Mouse (Mus musculus) intestine, embryonic 15.5 days (tissue): ENCODE measurements around the gene Tmem30c. TPM values are rescaled to one million over a fixed set of nuclear protein-coding genes. Genes with fewer than 3 reads are reported as not detected.
"Not testable (repeated sequence)": the region's sequence is repeated elsewhere in the genome, so short reads cannot be mapped to it uniquely, and the experiment has no call there.

ENCODE experiments used
- ATAC-seq: fragments of 200-750 bp; cut with Nextera tagmentation; 2 replicates; pipeline ENCODE4 v1.8.0; 2017; ENCODE audit warnings: moderate TSS enrichment, moderate library complexity
- H3K27ac ChIP-seq: fragments of 300-500 bp; sonication (generic); 2 replicates; pipeline ENCODE4 v1.5.1; 2015; ENCODE audit warnings: mild to moderate bottlenecking, inconsistent platforms
- H3K27me3 ChIP-seq: fragments of 300-500 bp; sonication (generic); replicated peaks from 2 replicates; pipeline ENCODE4 v1.6.1; 2015; ENCODE audit warnings: inconsistent platforms
- H3K36me3 ChIP-seq: fragments of 300-500 bp; sonication (generic); 2 replicates; pipeline ENCODE4 v1.6.1; 2015; ENCODE audit warnings: inconsistent platforms
- H3K4me1 ChIP-seq: fragments of 300-500 bp; sonication (generic); replicated peaks from 2 replicates; pipeline ENCODE4 v1.6.1; 2015; ENCODE audit warnings: inconsistent platforms
- H3K4me2 ChIP-seq: fragments of 300-500 bp; sonication (generic); replicated peaks from 2 replicates; pipeline ENCODE4 v1.6.1; 2015; ENCODE audit warnings: mild to moderate bottlenecking, inconsistent platforms
- H3K4me3 ChIP-seq: fragments of 300-500 bp; sonication (generic); replicated peaks from 2 replicates; pipeline ENCODE4 v1.5.1; 2015; ENCODE audit warnings: inconsistent platforms
- H3K9ac ChIP-seq: fragments of 300-500 bp; sonication (generic); 2 replicates; pipeline ENCODE4 v1.6.1; 2015; ENCODE audit warnings: inconsistent platforms
- H3K9me3 ChIP-seq: fragments of 300-500 bp; sonication (generic); 2 replicates; pipeline ENCODE4 v1.6.1; 2016; ENCODE audit warnings: inconsistent platforms
- WGBS: fragments of 180-500 bp; shearing (Covaris S2); methylation state at CpG from one replicate; pipeline ENCODE4 v1.1.7; 2015; 5-methylcytosine and 5-hydroxymethylcytosine counted together
- polyA plus RNA-seq: library from polyadenylated mRNA; unstranded; fragments of >200 nt; fragmentation: Nextera tagmentation; extraction: Ambion mirVana; gene quantifications from 2 replicates; pipeline ENCODE4 v1.2.1, GENCODE M21; 2015

Tmem30c gene
- polyA plus RNA-seq, 1 experiment from 2014 or later: not detected

- Histone ChIP-seq H3K4me2 (no peak overlapping the region), H3K4me1 (no peaks in the 10 kb centered on the region), H3K36me3 (no peaks in the 10 kb centered on the region), H3K9me3 (no peaks in the 10 kb centered on the region), H3K4me3 (no peak overlapping the region), H3K27ac (no peak overlapping the region), H3K27me3 (no peaks in the 10 kb centered on the region), H3K9ac (no peak overlapping the region)
- 76% methylated on average over 3 of the region's 3 CpGs for WGBS
- no peak for ATAC-seq
These were observed 46.1 kb downstream of the Tmem30c start for GRCm38 (mm10) chr16:57246596-57246995.

- ATAC-seq: peak; percentile 80
- Histone ChIP-seq H3K4me2 (no peak overlapping the region), H3K27me3 (no peaks in the 10 kb centered on the region), H3K36me3 (no peaks in the 10 kb centered on the region), H3K4me1 (no peaks in the 10 kb centered on the region), H3K27ac (no peak overlapping the region), H3K9me3 (no peaks in the 10 kb centered on the region), H3K4me3 (no peak overlapping the region), H3K9ac (no peak overlapping the region)
- 8% methylated on average over 6 of the region's 6 CpGs for WGBS
These were observed 48.8 kb downstream of the Tmem30c start for GRCm38 (mm10) chr16:57243858-57244248.

- no peaks in the 10 kb centered on the region for H3K9me3 ChIP-seq
- no peak overlapping the region for H3K4me2 ChIP-seq
- WGBS: 54% methylated on average over 10 of the region's 10 CpGs
- no peaks in the 10 kb centered on the region for H3K4me1 ChIP-seq
- no peak overlapping the region for H3K4me3 ChIP-seq
- no peak overlapping the region for H3K9ac ChIP-seq
- peak; percentile 72 for ATAC-seq
- no peaks in the 10 kb centered on the region for H3K27me3 ChIP-seq
- H3K36me3 ChIP-seq: no peaks in the 10 kb centered on the region
- H3K27ac ChIP-seq: no peak overlapping the region
These were observed 49.3 kb downstream of the Tmem30c start for GRCm38 (mm10) chr16:57243205-57243857.

- no peaks in the 10 kb centered on the region for H3K27me3 ChIP-seq
- WGBS: 86% methylated on average over 5 of the region's 5 CpGs
- no peak overlapping the region for H3K4me3 ChIP-seq
- H3K36me3 ChIP-seq: no peaks in the 10 kb centered on the region
- H3K9me3 ChIP-seq: no peaks in the 10 kb centered on the region
- no peaks in the 10 kb centered on the region for H3K4me1 ChIP-seq
- no peak overlapping the region for H3K27ac ChIP-seq
- H3K4me2 ChIP-seq: no peak overlapping the region
- H3K9ac ChIP-seq: no peak overlapping the region
- ATAC-seq: no peak
These were observed 49.8 kb downstream of the Tmem30c start for GRCm38 (mm10) chr16:57242857-57243204.

GRCm38 (mm10) chr16:57235871-57236510 is 56.7 kb downstream of the Tmem30c start:
- Histone ChIP-seq H3K9ac (no peak overlapping the region), H3K9me3 (no peaks in the 10 kb centered on the region), H3K4me2 (no peak overlapping the region), H3K4me3 (no peak overlapping the region), H3K4me1 (no peaks in the 10 kb centered on the region), H3K27me3 (no peaks in the 10 kb centered on the region), H3K27ac (no peak overlapping the region), H3K36me3 (no peaks in the 10 kb centered on the region)
- 50% methylated on average over 7 of the region's 7 CpGs for WGBS
- ATAC-seq: no peak

GRCm38 (mm10) chr16:57231937-57232310 is 60.7 kb downstream of the Tmem30c start:
- H3K4me3 ChIP-seq: peak overlapping the region; percentile 88; the same call in 1 of the 2 replicates
- 75% methylated on average over 5 of the region's 5 CpGs for WGBS
- ATAC-seq, H3K9me3 ChIP-seq, H3K4me1 ChIP-seq, H3K27me3 ChIP-seq, H3K9ac ChIP-seq, H3K36me3 ChIP-seq, H3K27ac ChIP-seq: not testable (repeated sequence)
- peak overlapping the region; percentile 48 for H3K4me2 ChIP-seq

GRCm38 (mm10) chr16:57231089-57231936 is 61.4 kb downstream of the Tmem30c start, which contains the start of gene Tbc1d23:
Gene Tbc1d23 (minus strand): TSS chr16:57231504.
- WGBS: under 1% methylated on average over 42 of the region's 42 CpGs
- Histone ChIP-seq H3K9ac (peak within 1 kb of the TSS; percentile 86), H3K27ac (peak within 1 kb of the TSS; percentile 81), H3K4me2 (peak within 1 kb of the TSS; percentile 60), H3K27me3 (no peaks in the 10 kb centered on the region), H3K9me3 (no peaks in the 10 kb centered on the region), H3K36me3 (no peaks in the 10 kb centered on the region), H3K4me3 (peak within 1 kb of the TSS; percentile 88), H3K4me1 (0 out of 2 replicates have a peak, but pooled peaks cover 2% of the 10 kb centered on the region)
- ATAC-seq: peak; percentile 99

GRCm38 (mm10) chr16:57226444-57226843 is 66.2 kb downstream of the Tmem30c start:
- WGBS: 62% methylated on average over 5 of the region's 5 CpGs
- Histone ChIP-seq H3K4me1 (0 out of 2 replicates have a peak, but pooled peaks cover 2% of the 10 kb centered on the region), H3K4me3 (no peak overlapping the region), H3K9me3 (no peaks in the 10 kb centered on the region), H3K36me3 (no peaks in the 10 kb centered on the region), H3K4me2 (no peak overlapping the region), H3K27ac (no peak overlapping the region), H3K27me3 (no peaks in the 10 kb centered on the region), H3K9ac (no peak overlapping the region)
- ATAC-seq: no peak

- Histone ChIP-seq H3K4me1 (no peaks in the 10 kb centered on the region), H3K27me3 (no peaks in the 10 kb centered on the region), H3K36me3 (no peaks in the 10 kb centered on the region), H3K4me3 (no peak overlapping the region), H3K27ac (no peak overlapping the region), H3K4me2 (no peak overlapping the region), H3K9me3 (no peaks in the 10 kb centered on the region), H3K9ac (no peak overlapping the region)
- WGBS: 95% methylated on average over 6 of the region's 6 CpGs
- ATAC-seq: no peak
These were observed 72.3 kb downstream of the Tmem30c start for GRCm38 (mm10) chr16:57220361-57220760.

Other genes starting within 250 kb of the Tmem30c start
- 0.11 TPM in 1 of 2 replicates, not detected in the other for gene Tmem45a2, start 221.5 kb downstream of the Tmem30c start, polyA plus RNA-seq
- gene Tomm70a, start 171.2 kb downstream of the Tmem30c start, polyA plus RNA-seq: 50.1 and 55.8 TPM in 2 replicates
- gene Nit2, start 125.5 kb downstream of the Tmem30c start, polyA plus RNA-seq: 74.7 and 81.2 TPM in 2 replicates
- gene Tbc1d23, start 61.4 kb downstream of the Tmem30c start, polyA plus RNA-seq: 21.9 TPM in 2 replicates
- gene Filip1l, start 60.2 kb upstream of the Tmem30c start, polyA plus RNA-seq: 33.0 and 34.0 TPM in 2 replicates